Comparison of ENCODE assay signal across 20 mouse cellular contexts in genomic region chr3:102737106-102737505, GRCm38 (mm10). TPM values are rescaled to one million over a fixed set of nuclear protein-coding genes. Genes with fewer than 3 reads are reported as not detected.
DNase-seq lines count a peak whose midpoint lies in the region; ATAC-seq and TF ChIP-seq lines count a peak whose summit lies in the region.
"Had no signal": no experiment of that assay in that cellular context is flagged by ENCODE, and none has a peak within 500 bp of the region (broad histone marks: within the 10 kb centered on the region; RNA-seq: fewer than 3 reads in every experiment).

No protein-coding gene starts in this region.

- WGBS in cerebellum, adult 2 months: 17% methylated on average over 6 of the region's 6 CpGs
- 74% methylated on average over 6 of the region's 6 CpGs for WGBS in heart, embryonic 14.5 days
- whole genome bisulfite sequencing in neural tube, embryonic 15.5 days: 85% methylated on average over 6 of the region's 6 CpGs

- TF ChIP-seq POLR2A in cerebellum, adult 2 months (IDR thresholded peaks at IDR 0.05; ENCODE audit: borderline replicate concordance, insufficient read depth, low read length): no peak

- no peak for TF ChIP-seq CTCF in cerebellum, adult 2 months (IDR thresholded peaks at IDR 0.05; ENCODE audit: borderline replicate concordance, insufficient read depth, low read depth, low read length)
- no peak for TF ChIP-seq CTCF in layer of hippocampus, adult 2 months (conservative IDR thresholded peaks at IDR 0.05)

- H3K4me3 ChIP-seq in cerebellum, adult 2 months (replicated peaks; ENCODE audit: insufficient read depth, low read depth, low read length): peak overlapping the region; percentile 26
- H3K4me3 ChIP-seq in heart, embryonic 14.5 days (ENCODE audit: control insufficient read depth in 1 of 2, insufficient read depth in 1 of 2, low read depth in 1 of 2, low read length in 2 of 2): no peak overlapping the region
- peak overlapping the region; percentile 18; the same call in 1 of the 2 replicates for H3K4me3 ChIP-seq in layer of hippocampus, adult 2 months
- H3K4me3 ChIP-seq in neural tube, embryonic 15.5 days (replicated peaks): no peak overlapping the region
- H3K4me3 ChIP-seq: forebrain, embryonic 12.5 days; liver, embryonic 13.5 days; midbrain, embryonic 13.5 days had no signal

- H3K9ac ChIP-seq in heart, embryonic 14.5 days (ENCODE audit: low read length): 0 out of 2 replicates have a peak overlapping the region, but pooled peaks have one; percentile 30
- no peak overlapping the region for H3K9ac ChIP-seq in neural tube, embryonic 15.5 days (replicated peaks)
- H3K9ac ChIP-seq: forebrain, embryonic 12.5 days; liver, embryonic 13.5 days; midbrain, embryonic 13.5 days had no signal

- peak in 1 of 2 experiments; percentile 24 for DNase-seq in cerebellum, adult 2 months
- DNase-seq in cerebellum, adult 8-10 months: no peak
- no peak for DNase-seq in heart, postnatal 14 days
- DNase-seq in layer of hippocampus, adult 2 months (ENCODE audit: low spot score in 2 of 2): no peak
- no peak for DNase-seq in layer of hippocampus, postnatal 14 days (ENCODE audit: low spot score in 2 of 2)
- DNase-seq in neural tube, embryonic 10.5 days (ENCODE audit: extremely low spot score, low spot score): no peak
- DNase-seq: adrenal gland, postnatal 10 days; embryo, embryonic 11 days; kidney, postnatal 14 days; layer of hippocampus, adult 9-11 months; liver, embryonic 13.5 days; lung, postnatal 4 days had no signal

- H3K36me3 ChIP-seq in heart, embryonic 14.5 days (ENCODE audit: control insufficient read depth, insufficient read depth, low read length): no peaks in the 10 kb centered on the region
- H3K36me3 ChIP-seq in neural tube, embryonic 15.5 days: no peaks in the 10 kb centered on the region
- H3K36me3 ChIP-seq: forebrain, embryonic 12.5 days; liver, embryonic 13.5 days; midbrain, embryonic 13.5 days had no signal

- intact Hi-C loops in heart, postnatal 14 days (cut with DNase I): no loop called here

- H3K27ac ChIP-seq in cerebellum, adult 2 months (ENCODE audit: insufficient read depth, low read length): no peak overlapping the region
- H3K27ac ChIP-seq in heart, embryonic 14.5 days (replicated peaks in 1 of 2; ENCODE audit: control insufficient read depth in 1 of 2, insufficient read depth in 1 of 2, low read depth in 2 of 2, low read length in 2 of 2): no peak overlapping the region
- peak overlapping the region; percentile 83 for H3K27ac ChIP-seq in layer of hippocampus, adult 2 months
- no peak overlapping the region for H3K27ac ChIP-seq in neural tube, embryonic 15.5 days (replicated peaks)
- H3K27ac ChIP-seq: forebrain, embryonic 12.5 days; midbrain, embryonic 13.5 days had no signal

- H3K4me2 ChIP-seq in heart, embryonic 14.5 days (ENCODE audit: low read length): 0 out of 2 replicates have a peak overlapping the region, but pooled peaks have one; percentile 21
- H3K4me2 ChIP-seq in neural tube, embryonic 15.5 days: 0 out of 2 replicates have a peak overlapping the region, but pooled peaks have one; percentile 0
- H3K4me2 ChIP-seq: forebrain, embryonic 12.5 days; liver, embryonic 13.5 days; midbrain, embryonic 13.5 days had no signal

- no peaks in the 10 kb centered on the region for H3K9me3 ChIP-seq in heart, embryonic 14.5 days (ENCODE audit: control insufficient read depth, low read length)
- H3K9me3 ChIP-seq in neural tube, embryonic 15.5 days (replicated peaks): no peaks in the 10 kb centered on the region
- H3K9me3 ChIP-seq: forebrain, embryonic 12.5 days; liver, embryonic 13.5 days; midbrain, embryonic 13.5 days had no signal

- H3K4me1 ChIP-seq in cerebellum, adult 2 months (ENCODE audit: control insufficient read depth, insufficient read depth, low read length): peaks cover 7% of the 10 kb centered on the region
- H3K4me1 ChIP-seq in heart, embryonic 14.5 days (ENCODE audit: control insufficient read depth in 2 of 2, insufficient read depth in 2 of 2, low read length in 2 of 2): peaks cover 16 to 48% of the 10 kb centered on the region in 2 experiments
- H3K4me1 ChIP-seq in neural tube, embryonic 15.5 days: peaks cover 35% of the 10 kb centered on the region

- H3K27me3 ChIP-seq in cerebellum, adult 2 months (ENCODE audit: control insufficient read depth, insufficient read depth, low read length): no peaks in the 10 kb centered on the region
- no peaks in the 10 kb centered on the region for H3K27me3 ChIP-seq in heart, embryonic 14.5 days (ENCODE audit: control insufficient read depth, insufficient read depth, low read length)
- H3K27me3 ChIP-seq in neural tube, embryonic 15.5 days (replicated peaks): no peaks in the 10 kb centered on the region
- H3K27me3 ChIP-seq: CH12.LX had no signal

- ATAC-seq in heart, embryonic 14.5 days (ENCODE audit: insufficient number of reproducible peaks, insufficient read depth, low FRiP score, low read depth): no peak
- no peak for ATAC-seq in neural tube, embryonic 15.5 days (ENCODE audit: low FRiP score)
- ATAC-seq: midbrain, embryonic 13.5 days had no signal

RNA-seq across cellular contexts. Expression of gene Tspan2, which starts 2.8 kb away (rescaled TPM):
- polyA plus RNA-seq in cerebellum, adult 2 months (2012; rRNA removed): 106 and 110 TPM in 2 replicates
- polyA plus RNA-seq in heart, embryonic 14.5 days (2014; fragmentation: Nextera tagmentation; extraction: Ambion mirVana): 31.3 and 34.8 TPM in 2 replicates
- total RNA-seq in heart, postnatal 14 days (2021): 10 to 100 TPM; 21.8 to 22.1 TPM
- total RNA-seq in layer of hippocampus, adult 2 months (2021): 10 to 100 TPM; 70.5 to 76.2 TPM
- 100 to 1,000 TPM; 120 to 140 TPM for total RNA-seq in layer of hippocampus, postnatal 14 days (2021)
- 15.9 and 19.8 TPM in 2 replicates for polyA plus RNA-seq in neural tube, embryonic 15.5 days (2015; fragmentation: Nextera tagmentation; extraction: Ambion mirVana)

RNA-seq across cellular contexts. Expression of gene Tshb, which starts 45.4 kb away (rescaled TPM):
- 1.1 and 2.4 TPM in 2 replicates for polyA plus RNA-seq in cerebellum, adult 2 months (2012; rRNA removed)
- polyA plus RNA-seq in heart, embryonic 14.5 days (2014; fragmentation: Nextera tagmentation; extraction: Ambion mirVana): 0.15 and 0.49 TPM in 2 replicates
- total RNA-seq in heart, postnatal 14 days (2021): not detected
- total RNA-seq in layer of hippocampus, adult 2 months (2021): not detected
- not detected for total RNA-seq in layer of hippocampus, postnatal 14 days (2021)
- polyA plus RNA-seq in neural tube, embryonic 15.5 days (2015; fragmentation: Nextera tagmentation; extraction: Ambion mirVana): 0.14 and 0.17 TPM in 2 replicates
- total RNA-seq: adrenal gland, postnatal 10 days; CH12.LX; granulocyte monocyte progenitor cell, adult 5-6 weeks; left cerebral cortex, postnatal 25 days had no signal
- polyA plus RNA-seq: spleen, adult 2 months had no signal

Comparison
In these comparisons a context has a peak if more than half of its experiments do, and no peak if none do; other contexts are left out.
1. H3K4me3 ChIP-seq: peak in cerebellum, adult 2 months (single experiment) and layer of hippocampus, adult 2 months (single experiment); none in heart, embryonic 14.5 days (0 of 2) and neural tube, embryonic 15.5 days (single experiment).